Mouse (Mus musculus) testis, adult 2 months (tissue): ENCODE results near the gene Cmip.

Experiments used
- CTCF ChIP-seq: fragments of 200-500 bp; IDR thresholded peaks from 2 replicates; pipeline ENCODE4 v1.5.1; 2012; ENCODE audit warnings: low read depth, mild to moderate bottlenecking, inconsistent platforms, low read length, moderate library complexity; ENCODE audit not compliant: control insufficient read depth, insufficient read depth, insufficient replicate concordance
- POLR2A ChIP-seq: fragments of 200-500 bp; IDR thresholded peaks from 2 replicates; pipeline ENCODE4 v1.6.1; 2012; ENCODE audit warnings: low read depth, mild to moderate bottlenecking, inconsistent platforms, low read length, moderate library complexity; ENCODE audit not compliant: control insufficient read depth

GRCm38 (mm10) chr8:117287966-117288365 is 31.1 kb downstream of the Cmip start:
- TF ChIP-seq CTCF: no peak
- no peak for TF ChIP-seq POLR2A
